Mouse (Mus musculus) thymus, adult 2 months (tissue): ENCODE measurements around the gene Gm8122. TPM values are rescaled to one million over a fixed set of nuclear protein-coding genes. Genes with fewer than 3 reads are reported as not detected.
"Not testable (repeated sequence)": the region's sequence is repeated elsewhere in the genome, so short reads cannot be mapped to it uniquely, and the experiment has no call there.

ENCODE experiments used
- DNase-seq: peaks from one replicate; pipeline ENCODE4 v3.0.0; 2021
- H3K27ac ChIP-seq: fragments of 200-500 bp; 2 replicates; pipeline ENCODE4 v1.5.1; 2012; ENCODE audit warnings: low read length, control low read depth; ENCODE audit not compliant: control insufficient read depth, insufficient read depth
- H3K27me3 ChIP-seq: fragments of 200-500 bp; 2 replicates; pipeline ENCODE4 v1.6.1; 2012; ENCODE audit warnings: mild to moderate bottlenecking, low read length, moderate library complexity, mixed read lengths; ENCODE audit not compliant: control insufficient read depth, insufficient read depth
- H3K36me3 ChIP-seq: fragments of 200-500 bp; 2 replicates; pipeline ENCODE4 v1.6.1; 2012; ENCODE audit warnings: mild to moderate bottlenecking, low read length, moderate library complexity; ENCODE audit not compliant: control insufficient read depth, insufficient read depth
- H3K4me1 ChIP-seq: fragments of 200-500 bp; replicated peaks from 2 replicates; pipeline ENCODE4 v1.6.1; 2012; ENCODE audit warnings: low read length; ENCODE audit not compliant: control insufficient read depth, insufficient read depth
- H3K4me3 ChIP-seq: fragments of 200-500 bp; 2 replicates; pipeline ENCODE4 v1.5.1; 2012; ENCODE audit warnings: mild to moderate bottlenecking, low read length, control low read depth, moderate library complexity; ENCODE audit not compliant: control insufficient read depth, insufficient read depth
- WGBS: fragments of 180-500 bp; shearing (Covaris S2); methylation state at CpG from one replicate; pipeline ENCODE4 v1.1.7; 2018; 5-methylcytosine and 5-hydroxymethylcytosine counted together
- polyA plus RNA-seq: library from polyadenylated mRNA; depleted of rRNA; stranded (reverse); fragments of >200 nt; gene quantifications from 2 replicates; pipeline ENCODE4 v1.2.3, GENCODE M21; 2012; rRNA removed

Gene Gm8122
- polyA plus RNA-seq, result not detected in 2 replicates

- not testable (repeated sequence) for H3K4me3 ChIP-seq, H3K27ac ChIP-seq, H3K27me3 ChIP-seq, DNase-seq, H3K36me3 ChIP-seq, H3K4me1 ChIP-seq
- WGBS, result 94% methylated on average over 4 of the region's 4 CpGs
Measured at GRCm38 (mm10) chr14:43235204-43235603, at the start of gene Gm8122. Gene Gm8122, minus strand, starts transcription at chr14:43235304.

GRCm38 (mm10) chr14:43278681-43279080 is 43.6 kb upstream of the Gm8122 start:
- WGBS, result 93% methylated on average over 3 of the region's 3 CpGs
- not testable (repeated sequence) for H3K27ac ChIP-seq, H3K27me3 ChIP-seq, H3K4me1 ChIP-seq, H3K4me3 ChIP-seq, H3K36me3 ChIP-seq, DNase-seq

GRCm38 (mm10) chr14:43278146-43278545 is 43.0 kb upstream of the Gm8122 start:
- H3K4me1 ChIP-seq, H3K36me3 ChIP-seq, H3K27me3 ChIP-seq, DNase-seq, H3K27ac ChIP-seq, H3K4me3 ChIP-seq: not testable (repeated sequence)
- WGBS, result 75% methylated on average over 4 of the region's 4 CpGs

GRCm38 (mm10) chr14:43277468-43277867 is 42.4 kb upstream of the Gm8122 start:
- not testable (repeated sequence) for H3K36me3 ChIP-seq, H3K27me3 ChIP-seq, H3K4me1 ChIP-seq, H3K4me3 ChIP-seq, H3K27ac ChIP-seq, DNase-seq
- WGBS, result 67% methylated on average over 2 of the region's 2 CpGs

GRCm38 (mm10) chr14:43275752-43276151 is 40.6 kb upstream of the Gm8122 start:
- not testable (repeated sequence) for H3K27ac ChIP-seq, DNase-seq, H3K4me1 ChIP-seq, H3K4me3 ChIP-seq, H3K27me3 ChIP-seq, H3K36me3 ChIP-seq
- WGBS, result 95% methylated on average over 1 of the region's 1 CpGs

GRCm38 (mm10) chr14:43274986-43275511 is 39.9 kb upstream of the Gm8122 start, which contains the start of gene Gm9732:
Gene Gm9732, plus strand, starts transcription at chr14:43275036.
- not testable (repeated sequence) for H3K27me3 ChIP-seq, DNase-seq, H3K36me3 ChIP-seq, H3K4me1 ChIP-seq, H3K4me3 ChIP-seq, H3K27ac ChIP-seq
- 86% methylated on average over 8 of the region's 8 CpGs for WGBS

GRCm38 (mm10) chr14:43273161-43273560 is 38.1 kb upstream of the Gm8122 start:
- H3K27me3 ChIP-seq, DNase-seq, H3K36me3 ChIP-seq, H3K4me1 ChIP-seq, H3K27ac ChIP-seq, H3K4me3 ChIP-seq: not testable (repeated sequence)
- 89% methylated on average over 1 of the region's 1 CpGs for WGBS

- not testable (repeated sequence) for H3K4me3 ChIP-seq, DNase-seq
Measured at GRCm38 (mm10) chr14:43269211-43269610, 34.1 kb upstream of the Gm8122 start.

GRCm38 (mm10) chr14:43268521-43269084 is 33.5 kb upstream of the Gm8122 start:
- not testable (repeated sequence) for H3K27ac ChIP-seq, H3K27me3 ChIP-seq, H3K4me1 ChIP-seq, DNase-seq, H3K4me3 ChIP-seq, H3K36me3 ChIP-seq
- WGBS, result 47% methylated on average over 2 of the region's 2 CpGs

More at GRCm38 (mm10) chr14:43269211-43269610, 34.1 kb upstream of the Gm8122 start:
- H3K4me1 ChIP-seq, H3K27me3 ChIP-seq, H3K27ac ChIP-seq, H3K36me3 ChIP-seq: not testable (repeated sequence)
- 89% methylated on average over 3 of the region's 3 CpGs for WGBS

- not testable (repeated sequence) for H3K4me1 ChIP-seq, H3K27me3 ChIP-seq, DNase-seq, H3K36me3 ChIP-seq, H3K27ac ChIP-seq, H3K4me3 ChIP-seq
- 93% methylated on average over 3 of the region's 3 CpGs for WGBS
Measured at GRCm38 (mm10) chr14:43263421-43263820, 28.3 kb upstream of the Gm8122 start.

- H3K27me3 ChIP-seq, DNase-seq, H3K36me3 ChIP-seq, H3K27ac ChIP-seq, H3K4me1 ChIP-seq, H3K4me3 ChIP-seq: not testable (repeated sequence)
- 95% methylated on average over 3 of the region's 4 CpGs for WGBS
Measured at GRCm38 (mm10) chr14:43258349-43258748, 23.2 kb upstream of the Gm8122 start, which contains the start of gene Gm8126. Gene Gm8126, plus strand, starts transcription at chr14:43258649.
